Mouse (Mus musculus) MEL (cell line): ENCODE measurements around the gene Psmc3ip. TPM values are rescaled to one million over a fixed set of nuclear protein-coding genes. Genes with fewer than 3 reads are reported as not detected.

ENCODE experiments used
- DNase-seq: peaks from one replicate; pipeline ENCODE4 v3.0.0; 2011; ENCODE audit warnings: low read depth, low spot score
- H3K27ac ChIP-seq: 2 replicates; pipeline ENCODE4 v1.5.1; 2012; ENCODE audit warnings: low read depth, mild to moderate bottlenecking, control low read depth, low read length, moderate library complexity; ENCODE audit not compliant: control insufficient read depth
- H3K27me3 ChIP-seq, 2 experiments: fragments of 150-350 bp in 1 of 2; sonication (generic) in 1 of 2; 2 replicates each; pipeline ENCODE4 v1.6.1; 2012; ENCODE audit warnings: low read length in 2 of 2, mild to moderate bottlenecking in 2 of 2, improper control_type of control experiment in 1 of 2, moderate library complexity in 1 of 2; ENCODE audit not compliant: insufficient read depth in 2 of 2, control insufficient read depth in 1 of 2
- H3K36me3 ChIP-seq, 2 experiments: 2 replicates each; pipeline ENCODE4 v1.6.1; 2012 to 2014; ENCODE audit warnings: low read length in 2 of 2, improper control_type of control experiment in 1 of 2, inconsistent platforms in 1 of 2, mild to moderate bottlenecking in 1 of 2; ENCODE audit not compliant: insufficient read depth in 2 of 2, control insufficient read depth in 1 of 2
- H3K4me1 ChIP-seq, 2 experiments: fragments of 150-350 bp in 1 of 2; sonication (generic) in 1 of 2; 2 replicates each; pipeline ENCODE4 v1.6.1; 2012; ENCODE audit warnings: low read length in 2 of 2, improper control_type of control experiment in 1 of 2, mild to moderate bottlenecking in 1 of 2; ENCODE audit not compliant: insufficient read depth in 2 of 2, control insufficient read depth in 1 of 2
- H3K4me3 ChIP-seq, 2 experiments: fragments of 150-350 bp in 1 of 2; sonication (generic) in 1 of 2; 2 replicates each; pipeline ENCODE4 v1.5.1; 2012; ENCODE audit warnings: low read depth in 2 of 2, low read length in 2 of 2, mild to moderate bottlenecking in 2 of 2, moderate library complexity in 2 of 2, control low read depth in 1 of 2, improper control_type of control experiment in 1 of 2; ENCODE audit not compliant: control insufficient read depth in 1 of 2, insufficient read depth in 1 of 2
- H3K79me2 ChIP-seq: 2 replicates; pipeline ENCODE4 v1.6.1; 2012; ENCODE audit warnings: mild to moderate bottlenecking, low read length, moderate library complexity; ENCODE audit not compliant: control insufficient read depth, poor library complexity, insufficient read depth
- H3K9ac ChIP-seq: 2 replicates; pipeline ENCODE4 v1.6.1; 2012; ENCODE audit warnings: low read depth, mild to moderate bottlenecking, control low read depth, low read length, moderate library complexity; ENCODE audit not compliant: control insufficient read depth, poor library complexity, severe bottlenecking
- H3K9me3 ChIP-seq: fragments of 150-350 bp; sonication (generic); replicated peaks from 2 replicates; pipeline ENCODE4 v1.6.1; 2012; ENCODE audit warnings: mild to moderate bottlenecking, low read length, improper control_type of control experiment, moderate library complexity; ENCODE audit not compliant: insufficient read depth
- CHD2 ChIP-seq: IDR thresholded peaks from 2 replicates; pipeline ENCODE4 v1.6.1; 2011; ENCODE audit warnings: low read length, improper control_type of control experiment
- ELF1 ChIP-seq: IDR thresholded peaks from 2 replicates; pipeline ENCODE4 v1.6.1; 2014; ENCODE audit warnings: low read depth, mild to moderate bottlenecking, inconsistent platforms, low read length, improper control_type of control experiment, moderate library complexity
- MYB ChIP-seq: IDR thresholded peaks from 2 replicates; pipeline ENCODE4 v1.6.1; 2011; ENCODE audit warnings: mild to moderate bottlenecking, low read depth, low read length, improper control_type of control experiment
- MYC ChIP-seq: IDR thresholded peaks from 2 replicates; pipeline ENCODE4 v1.6.1; 2011; ENCODE audit warnings: low read depth, mild to moderate bottlenecking, low read length, improper control_type of control experiment, moderate library complexity
- NRF1 ChIP-seq: IDR thresholded peaks from 2 replicates; pipeline ENCODE4 v1.6.1; 2014; ENCODE audit warnings: low read depth, mild to moderate bottlenecking, inconsistent platforms, low read length, improper control_type of control experiment, moderate library complexity; ENCODE audit not compliant: poor library complexity, insufficient read depth, severe bottlenecking
- POLR2AphosphoS2 ChIP-seq: IDR thresholded peaks from 2 replicates; pipeline ENCODE4 v1.6.1; 2011; ENCODE audit warnings: low read length, improper control_type of control experiment
- POLR2AphosphoS5 ChIP-seq: IDR thresholded peaks from 2 replicates; pipeline ENCODE4 v1.6.1; 2012; ENCODE audit warnings: low read depth, borderline replicate concordance, mild to moderate bottlenecking, inconsistent platforms, low read length, moderate library complexity, mixed read lengths
- SMC3 ChIP-seq: IDR thresholded peaks from 2 replicates; pipeline ENCODE4 v1.6.1; 2011; ENCODE audit warnings: low read depth, low read length, improper control_type of control experiment
- TBP ChIP-seq: IDR thresholded peaks from 2 replicates; pipeline ENCODE4 v1.8.0; 2011; ENCODE audit warnings: low read depth, low read length, improper control_type of control experiment
- UBTF ChIP-seq: IDR thresholded peaks from 2 replicates; pipeline ENCODE4 v1.6.1; 2012; ENCODE audit warnings: low read depth, mild to moderate bottlenecking, inconsistent platforms, low read length, improper control_type of control experiment, moderate library complexity, borderline replicate concordance; ENCODE audit not compliant: insufficient read depth
- USF1 ChIP-seq: IDR thresholded peaks from 2 replicates; pipeline ENCODE4 v1.6.1; 2014; ENCODE audit warnings: low read depth, mild to moderate bottlenecking, inconsistent platforms, low read length, improper control_type of control experiment, moderate library complexity
- USF2 ChIP-seq, 2 experiments: IDR thresholded peaks; 2 replicates each; pipeline ENCODE4 v1.6.1; 2011 to 2012; ENCODE audit warnings: improper control_type of control experiment in 2 of 2, low read length in 2 of 2, borderline replicate concordance in 1 of 2, inconsistent platforms in 1 of 2, low read depth in 1 of 2, mild to moderate bottlenecking in 1 of 2; ENCODE audit not compliant: insufficient read depth in 1 of 2
- ZMIZ1 ChIP-seq: IDR thresholded peaks from 2 replicates; pipeline ENCODE4 v1.6.1; 2012; ENCODE audit warnings: low read depth, mild to moderate bottlenecking, inconsistent platforms, low read length, improper control_type of control experiment, moderate library complexity
- polyA plus RNA-seq, 2 experiments: library from polyadenylated mRNA; stranded (reverse) in 1 of 2; unstranded in 1 of 2; fragments of >175 nt in 1 of 2; fragments of >200 nt in 1 of 2; gene quantifications; 2 replicates each; pipeline versions ENCODE4 v1.2.1 to v1.2.4; 2012; ENCODE audit warnings: low replicate concordance in 2 of 2, low read depth in 1 of 2; ENCODE audit not compliant: insufficient read length in 2 of 2, insufficient read depth in 1 of 2, missing spikeins in 1 of 2
- total RNA-seq: library from RNA; depleted of rRNA; stranded (reverse); fragments of 300-350 nt; gene quantifications from 2 replicates; pipeline ENCODE4 v1.2.3, GENCODE M21; 2012

The Psmc3ip gene
- total and polyA plus RNA-seq, 3 experiments, result 8.2 to 14.5 TPM; not detected in 1

GRCm38 (mm10) chr11:101103011-101103410 lies 7.8 kb upstream of the Psmc3ip start:
- Histone ChIP-seq H3K36me3 (peaks cover 0 to 38% of the 10 kb centered on the region in 2 experiments; a peak in 2 of 4 replicates), H3K4me3 (no peak overlapping the region), H3K9me3 (no peaks in the 10 kb centered on the region), H3K79me2 (no peaks in the 10 kb centered on the region), H3K4me1 (no peaks in the 10 kb centered on the region), H3K27ac (no peak overlapping the region), H3K27me3 (no peaks in the 10 kb centered on the region), H3K9ac (no peak overlapping the region)
- TF ChIP-seq ELF1 (no peak), POLR2AphosphoS5 (no peak), MYB (no peak), SMC3 (no peak), CHD2 (no peak)
- DNase-seq, result no peak

- no peak overlapping the region for H3K4me3 ChIP-seq
- no peaks in the 10 kb centered on the region for H3K27me3 ChIP-seq
- H3K4me1 ChIP-seq, result peaks cover 0 to 2% of the 10 kb centered on the region in 2 experiments; a peak in 1 of 4 replicates
- DNase-seq, result no peak
- TF ChIP-seq POLR2AphosphoS2 (no peak), NRF1 (no peak), USF2 (IDR thresholded peaks at IDR 0.05; ENCODE audit: borderline replicate concordance in 1 of 2, insufficient read depth in 1 of 2, low read depth in 1 of 2, low read length in 2 of 2) (no peak), USF1 (no peak), UBTF (no peak), POLR2AphosphoS5 (no peak), MYC (no peak)
- no peaks in the 10 kb centered on the region for H3K79me2 ChIP-seq
- no peak overlapping the region for H3K9ac ChIP-seq
- H3K27ac ChIP-seq, result no peak overlapping the region
- no peaks in the 10 kb centered on the region for H3K9me3 ChIP-seq
- H3K36me3 ChIP-seq, result peaks cover 2 to 31% of the 10 kb centered on the region in 2 experiments; a peak in 3 of 4 replicates
Measured at GRCm38 (mm10) chr11:101098231-101098630, 3.0 kb upstream of the Psmc3ip start.

- Histone ChIP-seq H3K4me3 (peak overlapping the region in 1 of 2 experiments; percentile 8; a peak in 1 of 4 replicates), H3K27ac (0 out of 2 replicates have a peak overlapping the region, but pooled peaks have one; percentile 4)
- no peak for DNase-seq
Measured at GRCm38 (mm10) chr11:101094930-101095313, 314 bp downstream of the Psmc3ip start.

More at GRCm38 (mm10) chr11:101094930-101095313, 314 bp downstream of the Psmc3ip start:
- Histone ChIP-seq H3K9ac (peak overlapping the region; percentile 42), H3K4me1 (peaks cover 0 to 2% of the 10 kb centered on the region in 2 experiments; a peak in 1 of 4 replicates), H3K9me3 (no peaks in the 10 kb centered on the region), H3K36me3 (peaks cover 2 to 24% of the 10 kb centered on the region in 2 experiments; a peak in 3 of 4 replicates), H3K79me2 (no peaks in the 10 kb centered on the region), H3K27me3 (no peaks in the 10 kb centered on the region)
- TF ChIP-seq ZMIZ1 (peak; percentile 7; the same call in 1 of the 2 replicates), TBP (no peak)
